Mouse (Mus musculus): Measurements from ENCODE around the gene Oas2.
"Not testable (repeated sequence)": the region's sequence is repeated elsewhere in the genome, so short reads cannot be mapped to it uniquely, and the experiment has no call there.

DNA sequence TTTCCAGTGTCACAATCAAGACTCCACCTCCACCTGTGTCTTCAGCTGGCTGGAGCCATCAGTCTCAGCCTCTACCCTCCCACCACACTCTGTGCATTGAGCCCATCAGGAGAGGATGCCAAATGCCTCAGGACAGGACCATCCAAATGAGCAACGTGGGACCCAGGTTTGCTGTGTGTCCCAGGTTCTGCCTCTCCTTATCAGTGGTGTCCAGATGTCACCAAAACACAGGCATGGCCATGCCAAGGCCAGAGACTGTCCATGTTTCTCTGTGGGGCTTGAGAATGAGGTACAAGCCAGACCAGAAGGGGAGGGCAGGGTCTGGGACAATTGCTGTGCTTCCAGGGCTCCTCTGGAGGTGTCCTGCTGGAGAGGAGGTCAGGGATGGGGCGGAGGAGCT, 49.3 kb upstream of the Oas2 start:
- TF ChIP-seq POLR2A (IDR thresholded peaks at IDR 0.05; ENCODE audit: control insufficient read depth, extremely low read depth, insufficient read depth, low read length, poor library complexity); CTCF (IDR thresholded peaks at IDR 0.05; ENCODE audit: borderline replicate concordance, control insufficient read depth, extremely low read depth, insufficient read depth, low read length, poor library complexity): not testable (repeated sequence)
